Mouse (Mus musculus) testis, postnatal 10 days (tissue): Measurements from ENCODE around the gene Plvap.

ENCODE experiments used
- DNase-seq: peaks from one replicate; pipeline ENCODE4 v3.0.0; 2021; ENCODE audit warnings: low spot score

Plvap gene

GRCm38 (mm10) chr8:71465733-71466132, 45.8 kb downstream of the Plvap start:
- DNase-seq: no peak

- DNase-seq: peak; percentile 96
Observed at GRCm38 (mm10) chr8:71464513-71465500, 46.7 kb downstream of the Plvap start, which contains the start of gene Mrpl34. Gene Mrpl34 (plus strand): TSS chr8:71464959.

GRCm38 (mm10) chr8:71463188-71464033, 48.1 kb downstream of the Plvap start, which contains the start of gene Abhd8:
Gene Abhd8 (minus strand): TSS chr8:71463655.
- DNase-seq: peak; percentile 98

- peak; percentile 57 for DNase-seq
Observed at GRCm38 (mm10) chr8:71462786-71463185, 48.8 kb downstream of the Plvap start.

- DNase-seq: no peak
Observed at GRCm38 (mm10) chr8:71462191-71462590, 49.4 kb downstream of the Plvap start.

GRCm38 (mm10) chr8:71461152-71461840, 50.3 kb downstream of the Plvap start:
- no peak for DNase-seq

- no peak for DNase-seq
Observed at GRCm38 (mm10) chr8:71460716-71461115, 50.8 kb downstream of the Plvap start.

GRCm38 (mm10) chr8:71457659-71458270, 53.8 kb downstream of the Plvap start:
- peak; percentile 46 for DNase-seq

- DNase-seq: peak; percentile 60
Observed at GRCm38 (mm10) chr8:71456906-71457305, 54.6 kb downstream of the Plvap start.

GRCm38 (mm10) chr8:71454668-71455067, 56.9 kb downstream of the Plvap start:
- DNase-seq: peak; percentile 43

GRCm38 (mm10) chr8:71452669-71453068, 58.9 kb downstream of the Plvap start:
- DNase-seq: no peak

GRCm38 (mm10) chr8:71451777-71452176, 59.8 kb downstream of the Plvap start:
- DNase-seq: no peak

GRCm38 (mm10) chr8:71451337-71451736, 60.2 kb downstream of the Plvap start:
- DNase-seq: no peak
